Mouse (Mus musculus) heart, adult 11 months (tissue): ENCODE data around the gene Fars2.
A peak's percentile ranks its signal among the peaks of the same experiment; 100 is the strongest.

ENCODE experiments used
- DNase-seq: peaks from one replicate; pipeline ENCODE4 v3.0.0; 2022

Gene Fars2

DNA sequence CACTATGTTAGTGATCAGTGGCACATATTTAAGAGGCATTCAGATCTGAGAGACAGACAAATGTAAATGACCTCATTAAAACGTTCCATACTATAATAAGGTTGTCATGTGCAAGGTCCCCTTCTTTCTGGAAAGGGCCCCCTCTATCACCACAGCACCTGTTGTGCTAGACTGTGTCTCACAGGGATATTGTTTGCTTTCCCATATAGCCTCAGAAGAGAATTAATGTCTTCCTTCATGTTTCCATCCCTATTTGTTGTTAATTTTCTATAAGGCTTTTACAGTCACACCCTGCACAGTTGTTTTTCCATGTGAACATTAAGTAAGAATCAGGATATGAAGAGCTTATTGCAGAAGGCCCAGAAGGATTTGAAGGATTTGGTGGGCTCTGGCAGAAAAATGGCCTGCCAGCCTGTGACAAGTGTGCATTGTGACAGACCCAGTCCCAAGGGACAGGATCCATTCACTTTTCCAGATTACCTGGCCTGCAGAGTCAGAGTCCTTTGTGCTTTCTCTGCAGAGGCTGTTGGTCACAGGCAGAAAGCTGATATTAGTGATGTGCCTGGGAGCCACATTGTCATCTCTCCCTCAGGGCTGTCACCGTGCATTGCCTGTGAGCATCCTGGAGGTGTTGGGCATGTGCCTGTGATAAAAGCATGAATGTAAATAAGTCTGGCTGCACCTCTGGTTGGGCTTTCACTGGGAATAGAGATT is 352.4 kb downstream of the Fars2 start:
- DNase-seq: peak; percentile 77

DNA sequence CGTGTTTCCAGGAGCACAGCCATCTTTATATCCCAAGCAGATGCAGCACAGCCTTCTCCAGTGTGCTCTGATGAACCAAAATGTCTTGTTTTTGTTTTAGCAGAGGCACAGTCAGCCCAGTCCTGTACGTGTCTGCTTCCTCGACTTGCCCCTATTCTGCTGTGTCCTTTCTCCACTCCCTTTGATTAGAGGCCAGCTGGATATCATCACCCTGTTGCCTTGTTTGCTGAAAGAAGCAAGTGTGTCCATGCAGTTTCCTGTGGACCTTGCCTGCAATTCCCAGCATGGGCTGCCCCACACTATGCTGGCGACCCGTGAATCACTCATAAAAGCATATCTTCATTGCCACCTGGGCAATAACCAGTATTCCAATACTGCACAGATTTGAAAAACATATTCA is 360.4 kb downstream of the Fars2 start:
- peak; percentile 86 for DNase-seq

DNA sequence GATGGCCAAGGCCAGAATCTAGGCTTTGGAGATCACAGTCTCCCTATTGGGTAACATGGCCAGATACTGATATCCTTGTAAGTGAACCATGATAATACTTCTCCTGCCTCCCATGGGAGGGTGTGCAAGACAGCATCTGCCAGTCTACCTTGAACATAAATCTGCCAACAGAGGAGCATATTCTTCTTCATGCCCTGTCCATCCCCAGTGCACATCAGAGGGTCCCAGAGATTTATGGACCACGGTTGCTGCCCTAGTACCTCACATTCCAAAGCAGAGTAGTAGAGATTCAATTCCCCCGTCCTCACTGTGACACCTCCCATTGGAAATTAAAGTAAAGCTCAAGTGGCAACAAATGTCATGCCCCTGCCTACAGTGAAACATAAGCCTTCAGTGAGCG is 361.0 kb downstream of the Fars2 start:
- DNase-seq: no peak

DNA sequence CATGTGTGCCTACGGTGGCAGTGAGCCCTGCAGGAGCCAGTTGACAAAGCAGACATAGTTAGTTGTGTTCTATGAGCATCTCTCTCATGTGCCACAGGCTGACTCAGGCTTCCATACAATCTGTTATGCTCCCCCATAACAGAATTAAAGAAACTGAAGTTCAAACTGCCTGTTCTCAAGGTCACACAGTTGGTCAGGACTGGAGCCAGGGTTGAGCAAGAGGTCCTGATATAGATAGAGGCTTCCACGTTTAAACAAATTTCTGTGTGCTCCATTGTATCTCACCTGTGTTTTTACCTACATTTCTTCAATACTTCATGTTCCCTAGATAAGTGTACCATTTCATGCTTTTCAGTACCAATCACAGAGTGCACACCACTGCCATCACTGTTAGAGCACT is 362.9 kb downstream of the Fars2 start:
- DNase-seq: peak; percentile 51

DNA sequence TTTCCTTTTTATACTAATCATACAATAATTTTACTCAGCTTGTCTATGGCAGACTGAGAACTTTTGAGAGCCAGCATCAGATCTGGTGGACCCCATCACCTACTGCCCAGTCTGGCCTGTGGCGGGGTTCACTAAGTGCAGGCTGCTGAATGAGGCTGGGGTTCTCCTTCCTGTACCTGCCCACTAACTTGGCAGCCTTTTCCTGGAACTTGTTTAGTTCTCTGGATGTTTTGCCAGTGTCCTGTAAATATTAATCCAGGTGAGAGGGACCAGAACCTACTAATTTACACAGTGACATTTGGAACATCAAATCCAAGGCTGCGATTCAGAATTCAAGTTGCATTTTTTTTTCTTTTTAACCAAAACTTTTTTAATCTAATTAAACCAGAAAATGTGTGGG is 367.2 kb downstream of the Fars2 start:
- DNase-seq: no peak

DNA sequence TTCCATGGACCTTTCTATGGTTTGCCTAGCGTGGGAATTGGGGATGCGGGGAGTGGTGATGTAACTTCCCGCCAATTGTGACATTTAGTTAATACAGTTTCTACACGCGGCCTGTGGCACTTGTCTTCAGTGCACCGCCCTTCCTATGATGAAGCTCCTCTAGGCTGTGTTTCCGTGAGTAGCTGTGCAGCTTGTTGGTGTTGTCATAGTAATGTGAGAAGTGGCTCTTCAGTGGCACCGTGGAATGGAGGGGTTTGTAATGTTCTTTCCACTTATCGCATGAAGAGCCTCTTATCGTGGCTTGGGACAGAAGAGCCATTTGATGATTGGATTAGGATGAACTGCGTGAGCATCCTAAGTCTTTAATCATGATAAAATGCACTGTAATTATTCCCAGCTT is 369.5 kb downstream of the Fars2 start:
- no peak for DNase-seq

DNA sequence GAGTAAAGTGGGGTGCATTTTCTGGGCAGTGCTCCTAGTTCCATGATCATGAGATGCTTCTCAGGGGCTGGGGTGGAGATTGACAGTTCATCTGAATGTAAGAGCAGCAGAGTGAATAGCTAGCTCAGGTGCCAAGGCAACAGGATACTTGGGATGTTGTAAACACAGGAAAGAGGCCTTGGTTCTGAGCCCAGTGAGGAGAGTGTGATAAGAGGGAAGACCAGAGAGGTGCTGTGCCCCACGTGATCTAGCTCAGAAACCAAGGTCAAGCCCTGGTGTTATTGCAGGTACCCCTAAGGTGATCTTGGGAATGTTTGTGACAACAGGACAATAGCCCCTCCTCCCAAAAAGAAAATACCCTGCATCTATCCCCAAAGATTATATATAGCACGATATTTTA is 372.2 kb downstream of the Fars2 start:
- peak; percentile 85 for DNase-seq

DNA sequence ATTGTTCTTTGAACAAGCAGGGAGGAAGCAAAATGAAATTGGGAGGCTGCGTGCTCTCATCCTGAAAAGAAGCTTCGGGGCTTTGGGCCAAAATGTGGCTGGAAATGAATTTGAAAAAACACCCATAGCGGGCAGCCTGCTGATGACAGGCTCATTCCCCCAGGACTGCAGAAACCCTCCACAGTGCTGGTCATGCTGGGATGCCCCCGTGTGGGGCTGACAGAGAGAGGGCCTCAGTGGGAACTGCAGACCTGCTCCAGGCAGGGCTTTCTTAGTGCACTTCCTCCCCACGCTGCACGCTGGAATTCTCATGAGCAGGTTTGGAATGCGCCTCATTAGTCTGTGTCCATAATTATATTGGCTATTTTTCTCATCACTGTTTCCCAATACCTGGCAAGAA is 373.4 kb downstream of the Fars2 start:
- DNase-seq: no peak

DNA sequence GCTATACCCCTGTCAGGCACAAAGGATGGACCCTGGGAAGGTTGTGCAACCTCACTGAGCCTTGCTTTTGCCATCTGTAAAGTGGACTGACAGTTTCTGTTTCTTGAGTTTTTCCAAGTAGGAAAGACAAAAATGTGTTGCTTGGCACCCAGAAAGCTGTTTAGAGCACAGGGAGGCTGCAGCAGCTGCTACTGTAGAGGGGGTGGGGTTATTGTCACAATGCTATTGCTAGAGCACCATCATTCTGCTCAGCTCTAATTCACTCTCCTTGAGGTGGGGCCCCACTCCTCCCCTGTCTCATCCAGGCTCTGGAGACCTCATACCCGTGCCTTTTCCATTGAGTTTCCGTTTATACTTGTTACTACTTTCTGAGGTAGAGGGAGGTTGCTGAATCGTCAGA is 375.2 kb downstream of the Fars2 start:
- no peak for DNase-seq

DNA sequence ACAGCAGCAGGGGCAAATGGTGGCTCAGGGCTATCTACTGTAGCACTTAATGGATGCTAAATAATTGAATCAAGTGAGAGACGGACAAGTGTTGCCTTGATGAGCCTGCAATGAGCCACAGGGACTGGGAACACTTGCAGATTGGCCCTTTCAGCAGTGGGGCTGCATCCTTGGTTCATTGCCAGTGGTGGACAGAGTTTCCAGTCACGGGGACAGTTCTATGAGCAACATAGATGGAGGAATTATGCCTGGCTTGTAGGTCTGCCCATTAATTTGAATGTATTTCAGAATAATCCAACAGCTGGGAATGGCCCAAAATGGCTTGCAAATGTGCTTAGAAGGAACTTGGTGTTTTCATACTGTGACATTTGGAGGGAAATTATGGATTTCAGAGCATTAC is 376.1 kb downstream of the Fars2 start:
- no peak for DNase-seq

DNA sequence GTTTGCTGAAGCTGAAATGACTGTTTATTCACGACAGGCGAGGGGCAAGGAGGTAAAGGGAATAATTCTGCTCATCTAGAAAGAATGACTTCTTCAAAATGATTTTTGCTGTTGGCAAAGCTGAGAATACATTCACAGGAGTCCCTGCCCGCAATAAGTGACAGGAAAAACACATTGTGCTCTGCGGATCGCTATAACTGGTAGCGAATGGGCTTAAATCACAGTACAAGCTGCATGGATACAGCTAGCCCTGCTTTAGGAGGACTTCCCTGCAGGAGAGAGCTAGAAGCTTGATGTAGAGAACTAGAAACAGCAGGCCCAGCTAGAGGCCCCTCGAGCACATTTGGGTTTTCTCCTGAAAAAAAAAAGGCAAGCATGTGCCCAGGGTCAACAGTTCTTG is 376.6 kb downstream of the Fars2 start:
- no peak for DNase-seq

DNA sequence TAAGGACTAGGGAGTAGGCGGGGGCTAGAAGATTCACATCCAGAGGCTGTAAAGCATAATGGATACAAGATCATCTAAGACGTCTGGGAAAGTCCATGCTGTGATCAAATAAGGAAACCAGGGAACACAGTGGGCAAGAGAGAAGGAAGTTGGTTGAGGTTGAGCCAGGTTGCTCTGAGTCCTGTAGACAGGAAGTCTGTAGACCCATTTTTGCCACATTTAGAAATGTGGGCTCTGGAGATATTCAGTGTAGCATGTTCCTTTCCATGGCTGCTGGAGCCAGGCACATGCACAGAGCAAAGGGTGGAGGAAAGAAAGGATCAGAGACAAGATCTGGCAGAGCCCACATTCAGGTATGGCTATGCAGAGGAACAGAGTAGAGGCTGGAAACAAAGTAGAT is 378.8 kb downstream of the Fars2 start:
- no peak for DNase-seq

DNA sequence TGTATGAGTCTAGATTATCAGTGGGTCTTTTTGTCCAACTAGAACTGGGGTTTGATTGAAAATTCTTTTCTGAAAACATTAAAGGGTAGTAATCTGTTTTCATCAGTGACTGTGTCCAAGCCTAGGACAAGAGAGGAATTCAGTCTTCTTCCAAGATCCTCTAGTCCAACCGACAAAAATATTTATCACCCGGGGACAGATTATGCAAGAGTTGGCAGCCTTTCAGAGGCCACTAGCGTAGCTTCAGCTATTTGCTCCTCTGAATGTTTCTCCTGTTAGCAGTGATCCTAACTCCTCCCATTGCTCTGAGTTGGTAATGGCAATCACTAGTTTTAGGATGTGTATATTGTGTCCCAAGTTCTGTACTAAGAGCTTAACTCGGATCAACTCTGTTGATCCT is 380.1 kb downstream of the Fars2 start:
- DNase-seq: peak; percentile 96

DNA sequence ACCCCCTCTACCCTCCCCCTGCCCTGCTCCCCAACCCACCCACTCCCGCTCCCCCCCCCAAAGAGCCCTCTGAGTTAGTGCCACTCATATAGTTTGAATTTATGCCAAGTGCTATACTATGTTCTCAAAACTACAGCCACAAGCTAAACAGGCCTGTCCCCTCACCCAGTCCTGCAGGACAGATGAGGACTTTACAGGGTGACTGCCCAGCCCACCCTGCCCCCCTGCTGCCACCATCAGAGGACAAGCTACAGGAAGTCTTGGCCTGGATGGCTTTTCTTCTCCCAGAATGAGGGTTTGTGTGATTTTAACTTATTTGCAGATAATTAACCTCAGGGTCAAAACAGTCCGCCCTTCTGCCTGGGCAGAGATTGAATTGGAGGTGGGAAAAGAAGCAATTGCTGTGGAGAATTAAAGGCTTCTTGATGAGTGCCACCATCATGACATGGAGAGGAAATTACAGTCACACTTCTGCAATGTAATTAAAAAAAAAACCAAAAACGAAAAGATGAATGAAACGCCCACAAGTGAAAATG is 383.2 kb downstream of the Fars2 start:
- DNase-seq: no peak

DNA sequence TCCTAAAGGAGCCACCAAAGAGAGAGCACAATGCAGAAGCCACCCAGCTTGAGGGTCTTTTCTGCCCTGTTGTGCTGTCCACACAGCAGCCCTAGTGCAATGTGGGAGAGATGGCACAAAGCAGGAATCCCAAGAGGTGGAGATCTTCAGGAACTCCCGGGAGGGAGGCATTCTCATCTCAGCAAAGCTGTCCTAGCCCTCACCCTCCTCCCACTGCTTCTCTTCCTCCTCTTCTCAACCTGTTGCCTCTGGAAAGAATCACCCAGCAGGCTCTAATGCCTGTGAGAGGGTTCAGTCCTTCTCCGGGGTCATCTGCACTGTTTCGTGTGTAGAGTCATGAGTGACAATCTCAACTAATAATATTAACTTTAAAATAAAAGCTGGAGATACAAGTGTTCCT is 386.3 kb downstream of the Fars2 start:
- DNase-seq: no peak

DNA sequence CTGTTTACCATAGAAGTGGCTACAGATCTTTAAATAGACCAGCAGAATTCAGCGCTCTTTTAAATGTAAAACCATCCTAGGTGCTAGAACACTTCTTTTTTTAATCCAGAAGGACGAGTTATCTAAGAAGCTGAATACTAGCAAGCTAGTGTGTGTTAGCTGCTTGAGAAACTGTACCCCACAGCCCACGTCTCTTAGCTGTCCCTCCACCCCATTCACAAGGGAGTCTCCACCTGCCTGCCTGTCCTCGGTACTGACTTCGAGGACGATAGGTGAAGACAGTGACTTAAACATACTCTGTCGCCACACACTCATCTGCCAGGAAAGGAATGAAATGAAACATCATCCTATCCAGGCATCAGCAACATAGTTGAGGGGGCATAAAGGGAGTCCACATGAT is 386.8 kb downstream of the Fars2 start:
- DNase-seq: no peak

DNA sequence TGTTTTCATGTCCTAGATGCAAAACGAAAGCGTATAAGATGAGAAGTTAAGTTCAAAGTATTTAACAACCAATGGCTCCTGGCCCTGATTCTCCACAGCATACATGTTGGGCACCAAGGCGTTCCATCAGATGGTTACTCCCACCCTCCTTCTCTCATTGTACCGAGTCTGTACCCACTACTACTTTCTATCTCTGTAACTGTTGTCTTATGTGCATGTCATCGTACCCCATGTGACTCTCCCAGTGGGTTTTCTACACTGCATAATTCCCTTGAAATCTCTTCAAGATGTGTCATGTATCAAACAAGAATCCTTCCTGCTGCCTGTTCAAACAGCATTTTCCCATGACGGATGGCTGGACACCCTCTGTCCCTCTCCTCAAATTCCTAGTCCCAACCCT is 388.5 kb downstream of the Fars2 start:
- no peak for DNase-seq

DNA sequence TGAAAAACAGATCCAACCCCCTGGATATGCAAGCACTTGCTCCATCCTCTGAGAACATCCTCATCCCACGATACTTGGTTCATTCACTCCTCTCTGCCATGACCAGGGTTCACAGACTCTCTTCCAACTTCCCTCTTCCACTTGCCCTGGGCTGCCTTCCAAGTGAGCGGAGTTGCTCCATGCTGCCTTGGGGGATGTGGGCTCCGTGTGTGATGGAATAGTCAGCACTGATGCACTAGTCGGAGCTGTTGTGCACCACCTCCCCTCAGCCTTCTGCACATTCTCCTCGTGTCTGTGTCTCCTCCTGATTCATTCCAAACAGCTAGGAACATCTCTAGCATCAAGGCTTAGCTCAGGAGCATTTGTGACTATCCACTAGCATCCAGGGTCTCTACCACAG is 389.1 kb downstream of the Fars2 start:
- DNase-seq: peak; percentile 96

DNA sequence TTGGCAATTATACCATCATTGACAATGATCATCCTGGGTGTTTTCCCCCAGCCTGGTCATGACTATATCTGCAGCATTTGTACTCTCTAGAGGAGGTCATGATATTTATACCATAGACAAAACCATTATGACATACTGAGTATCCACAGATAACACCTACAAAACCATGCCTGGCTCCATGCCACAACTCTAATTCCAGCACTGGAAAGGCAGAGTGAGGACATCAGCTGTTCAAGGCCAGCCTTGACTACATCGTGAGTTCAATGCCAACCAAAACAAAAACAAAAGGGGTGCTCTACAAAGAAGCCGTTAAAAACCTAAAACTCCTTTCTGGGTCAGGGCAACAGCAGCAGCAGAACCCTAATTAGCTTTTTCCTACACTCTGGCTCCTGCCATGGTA is 392.9 kb downstream of the Fars2 start:
- DNase-seq: no peak

DNA sequence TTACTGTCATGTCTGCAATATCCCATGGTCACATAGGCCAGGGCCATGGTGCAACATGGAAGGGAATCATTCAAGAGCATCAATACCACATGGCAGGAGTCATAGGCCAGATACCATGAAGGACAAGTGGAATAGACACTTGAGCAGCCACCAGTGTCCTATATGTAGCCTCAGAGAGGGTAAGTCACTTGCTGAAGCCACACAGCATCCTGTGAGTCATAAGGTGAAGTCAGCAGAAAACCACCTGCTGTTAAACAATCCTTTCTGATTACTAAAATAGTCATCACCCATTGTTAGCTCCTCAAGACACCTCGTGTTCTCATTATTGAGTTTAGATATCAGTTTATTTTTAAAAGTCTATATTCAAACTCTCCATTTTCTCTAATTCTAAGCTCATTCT is 395.9 kb downstream of the Fars2 start:
- DNase-seq: no peak

DNA sequence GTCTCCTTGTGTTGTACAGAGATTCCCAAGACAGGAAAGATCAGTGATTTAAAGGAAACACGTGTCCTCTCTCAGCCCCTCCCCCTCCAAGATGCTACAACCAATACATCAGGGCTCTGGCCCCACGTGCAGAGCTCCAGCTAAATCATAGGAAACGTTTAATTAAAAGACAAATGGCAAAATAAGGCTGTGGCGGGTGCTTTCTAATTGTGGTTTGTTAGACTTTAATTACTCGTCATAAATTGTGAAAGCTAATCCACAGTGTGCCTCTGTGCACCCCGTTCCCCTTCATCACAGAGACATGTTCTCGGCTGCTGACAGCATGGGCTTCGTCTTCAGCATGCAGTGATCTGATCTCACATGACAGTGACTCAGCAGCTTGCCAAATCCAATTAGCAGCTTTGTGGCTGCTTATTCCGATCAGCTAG is 400.9 kb downstream of the Fars2 start:
- no peak for DNase-seq

DNA sequence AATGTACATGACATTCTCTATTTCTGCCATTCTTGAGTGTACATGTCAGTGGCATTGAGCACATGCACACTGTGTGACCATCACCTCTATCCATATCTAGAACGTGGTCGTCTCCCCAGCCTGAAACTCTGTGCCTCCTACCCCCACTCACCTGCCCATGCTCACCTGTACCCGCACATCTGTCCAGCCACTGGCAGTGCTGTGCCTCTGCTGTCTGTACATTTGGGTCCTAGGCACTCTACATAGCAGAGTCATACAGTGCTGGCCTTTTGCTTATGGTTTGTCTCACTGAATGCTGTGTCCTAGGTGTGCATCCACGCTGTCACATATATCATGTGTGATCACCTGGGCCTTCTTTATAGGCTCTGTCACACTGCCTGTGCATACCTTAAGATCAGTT is 410.5 kb downstream of the Fars2 start:
- peak; percentile 91 for DNase-seq

DNA sequence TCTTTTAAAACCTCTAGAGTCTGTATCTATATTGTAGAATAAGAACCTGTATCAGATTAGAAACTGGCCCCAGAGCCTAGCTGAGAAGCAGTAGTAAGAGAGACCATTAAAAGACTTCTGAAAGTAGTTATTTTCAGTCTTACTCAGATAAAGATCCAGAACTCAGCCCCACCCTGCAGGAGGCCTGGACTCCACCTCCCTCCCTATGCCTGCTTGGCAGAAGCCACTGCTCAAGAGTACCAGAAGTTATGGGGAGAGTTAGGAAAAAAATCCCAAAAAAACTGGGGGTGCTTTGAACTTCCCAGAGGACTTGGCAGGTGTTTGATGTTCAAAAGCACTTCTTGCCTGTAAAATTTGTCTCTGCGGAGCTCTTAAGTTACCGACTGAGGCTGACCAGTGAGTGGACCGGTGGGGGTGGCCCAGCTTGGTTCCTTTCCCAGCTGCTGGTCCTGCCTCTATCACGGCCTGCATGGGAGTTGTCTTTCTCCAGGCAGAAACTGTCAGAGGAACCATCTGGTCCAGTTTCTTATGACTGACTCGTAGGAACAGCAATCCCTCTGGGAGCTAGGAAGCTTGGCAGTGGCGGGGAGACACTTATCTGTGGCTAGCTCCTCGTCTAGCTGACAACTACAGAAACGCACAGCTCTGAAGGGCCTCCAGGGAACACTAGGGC is 411.1 kb downstream of the Fars2 start:
- peak; percentile 99 for DNase-seq

DNA sequence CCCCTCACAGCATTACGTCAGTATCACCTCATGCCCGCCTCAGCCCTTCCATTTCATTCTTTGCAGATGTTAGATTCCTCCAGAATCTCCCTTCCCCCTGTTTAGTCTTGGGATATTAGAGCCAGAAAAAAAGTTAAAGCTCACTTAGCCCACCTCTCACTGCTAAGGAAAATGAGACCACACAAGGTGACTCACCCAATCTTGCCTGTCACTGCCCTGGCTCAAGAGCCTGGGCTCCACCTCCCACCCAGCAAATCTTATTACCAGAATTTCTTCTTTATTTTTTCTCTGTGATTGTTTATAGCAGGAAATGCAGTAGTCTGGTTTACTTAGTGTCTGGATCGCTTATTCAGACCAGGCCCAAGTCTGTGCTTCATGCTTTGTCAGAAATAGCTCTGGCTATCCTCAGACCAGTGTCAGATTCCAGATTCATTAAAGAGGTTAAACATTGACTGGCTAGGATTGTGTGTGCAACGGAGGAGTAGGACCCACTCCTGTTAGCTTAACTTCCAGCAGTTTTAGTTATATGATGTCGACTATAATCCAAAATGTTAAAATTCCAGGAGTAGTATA is 412.3 kb downstream of the Fars2 start:
- no peak for DNase-seq
